In the genomic region with DNA sequence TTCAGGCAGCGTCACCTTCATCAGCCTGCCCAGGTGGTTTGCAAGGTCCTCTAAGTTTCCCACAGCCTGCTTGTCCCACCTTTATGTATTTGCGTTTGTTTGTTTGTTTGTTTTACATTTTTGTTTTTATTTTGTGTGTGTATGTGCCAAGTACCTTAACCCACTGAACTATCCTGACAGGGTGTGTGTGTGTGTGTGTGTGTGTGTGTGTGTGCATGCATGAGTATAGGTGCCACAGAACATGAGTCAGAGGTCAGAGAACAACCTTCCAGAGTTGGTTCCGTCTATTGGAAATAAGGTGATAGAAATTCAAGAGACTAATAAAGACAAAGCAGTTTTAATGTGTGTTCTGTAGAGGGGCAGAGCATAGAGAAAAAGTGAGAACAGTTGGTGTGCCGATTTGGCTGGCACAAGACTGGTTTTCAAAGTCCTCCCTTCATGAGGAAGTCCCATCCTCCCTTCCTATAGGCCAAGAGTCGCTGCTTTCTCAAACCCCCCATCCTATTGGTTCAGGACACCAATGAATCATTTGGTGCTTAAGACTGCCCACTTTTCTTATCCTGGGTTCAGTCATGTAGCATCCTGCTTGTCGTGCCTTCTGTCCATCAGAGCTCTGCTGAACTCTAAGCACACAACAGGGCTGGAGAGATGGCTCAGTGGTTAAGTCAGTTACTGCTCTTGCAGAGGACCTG, we compare ENCODE assay signal across 15 mouse cellular contexts. TPM values are rescaled to one million over a fixed set of nuclear protein-coding genes. Genes with fewer than 3 reads are reported as not detected.
DNase-seq lines count a peak whose midpoint lies in the region; ATAC-seq and TF ChIP-seq lines count a peak whose summit lies in the region.
"Had no signal": no experiment of that assay in that cellular context is flagged by ENCODE, and none has a peak within 500 bp of the region (broad histone marks: within the 10 kb centered on the region; RNA-seq: fewer than 3 reads in every experiment).

No protein-coding gene starts in this region.

- no peak for TF ChIP-seq CTCF in heart, postnatal 0 days (IDR thresholded peaks at IDR 0.05; ENCODE audit: low read depth)

- no peak for DNase-seq in heart, postnatal 0 days (ENCODE audit: low spot score)
- DNase-seq in heart, adult 9 months (ENCODE audit: low spot score in 2 of 2), result no peak
- DNase-seq in 416B (ENCODE audit: low read depth) (peak; percentile 85), R1 (ENCODE audit: low read depth, low spot score) (peak; percentile 79)
- no peak for DNase-seq in cerebellum, postnatal 25 days
- DNase-seq in kidney, adult 11 months, result no peak
- DNase-seq in left cerebral cortex, postnatal 14 days (ENCODE audit: low spot score in 2 of 2), result no peak
- DNase-seq: cerebellum, adult 2 months; thymus, adult 18-20 months had no signal

- H3K27ac ChIP-seq in heart, postnatal 0 days (ENCODE audit: low read depth), result no peak overlapping the region
- H3K27ac ChIP-seq: hindbrain, embryonic 10.5 days; layer of hippocampus, adult 2 months had no signal

- no peak for TF ChIP-seq EP300 in heart, postnatal 0 days (IDR thresholded peaks at IDR 0.05; ENCODE audit: low read depth)

- peak; percentile 30; the same call in 1 of the 2 replicates for ATAC-seq in heart, postnatal 0 days (ENCODE audit: insufficient read depth, low read depth)
- ATAC-seq in megakaryocyte, adult 5-6 weeks (ENCODE audit: poor library complexity, severe bottlenecking), result peak; percentile 80
- ATAC-seq: midbrain, embryonic 16.5 days had no signal

- no peaks in the 10 kb centered on the region for H3K4me1 ChIP-seq in heart, postnatal 0 days (ENCODE audit: control insufficient read depth, insufficient read depth)

- no peak overlapping the region for H3K4me2 ChIP-seq in heart, postnatal 0 days (ENCODE audit: low read depth, low read length)
- H3K4me2 ChIP-seq: lung, embryonic 14.5 days had no signal

- no peak overlapping the region for H3K9ac ChIP-seq in heart, postnatal 0 days (replicated peaks; ENCODE audit: low read depth, low read length)
- H3K9ac ChIP-seq: lung, embryonic 14.5 days had no signal

- no peaks in the 10 kb centered on the region for H3K36me3 ChIP-seq in heart, postnatal 0 days (replicated peaks; ENCODE audit: control insufficient read depth, insufficient read depth, low read length)
- H3K36me3 ChIP-seq: hindbrain, embryonic 10.5 days had no signal

- H3K9me3 ChIP-seq in heart, postnatal 0 days (replicated peaks; ENCODE audit: control insufficient read depth, low read length), result no peaks in the 10 kb centered on the region
- H3K9me3 ChIP-seq: hindbrain, embryonic 10.5 days had no signal

- no peaks in the 10 kb centered on the region for H3K27me3 ChIP-seq in heart, postnatal 0 days (ENCODE audit: control insufficient read depth, insufficient read depth, low read length)

- no peak overlapping the region for H3K4me3 ChIP-seq in heart, postnatal 0 days (ENCODE audit: low read depth, low read length)
- H3K4me3 ChIP-seq: hindbrain, embryonic 10.5 days; layer of hippocampus, adult 2 months had no signal

- intact Hi-C loops in left cerebral cortex, postnatal 14 days (cut with DNase I), result no loop called here

- WGBS in heart, postnatal 0 days, result 54% methylated on average over 6 of the region's 6 CpGs

RNA-seq across cellular contexts. Expression of a gene that starts 23.3 kb away (rescaled TPM):
- total RNA-seq in heart, postnatal 0 days (2014; rRNA removed; ENCODE audit: low replicate concordance), result 145 and 172 TPM in 2 replicates
- polyA plus RNA-seq in heart, postnatal 0 days (2015; fragmentation: Nextera tagmentation; extraction: Ambion mirVana), result 50.6 and 54.2 TPM in 2 replicates
- 74.3 and 82.8 TPM in 2 replicates for total RNA-seq in megakaryocyte, adult 5-6 weeks (2015)
- total RNA-seq in megakaryocyte, adult 5-6 weeks (2017), result 50.0 and 55.3 TPM in 2 replicates
- total RNA-seq in left cerebral cortex, postnatal 14 days (2021), result 100 to 1,000 TPM; 376 to 378 TPM

RNA-seq across cellular contexts. Expression of a gene that starts 32.5 kb away (rescaled TPM):
- 7.7 and 14.3 TPM in 2 replicates for total RNA-seq in heart, postnatal 0 days (2014; rRNA removed; ENCODE audit: low replicate concordance)
- 7.0 TPM in 2 replicates for polyA plus RNA-seq in heart, postnatal 0 days (2015; fragmentation: Nextera tagmentation; extraction: Ambion mirVana)
- 12.7 and 13.5 TPM in 2 replicates for total RNA-seq in megakaryocyte, adult 5-6 weeks (2015)
- 17.3 and 21.2 TPM in 2 replicates for total RNA-seq in megakaryocyte, adult 5-6 weeks (2017)
- total RNA-seq in left cerebral cortex, postnatal 14 days (2021), result 1 to 10 TPM; 4.5 TPM

RNA-seq across cellular contexts. Expression of a gene that starts 58.5 kb away (rescaled TPM):
- total RNA-seq in heart, postnatal 0 days (2014; rRNA removed; ENCODE audit: low replicate concordance), result 8.4 TPM in 1 of 2 replicates, not detected in the other
- 0.89 and 1.2 TPM in 2 replicates for polyA plus RNA-seq in heart, postnatal 0 days (2015; fragmentation: Nextera tagmentation; extraction: Ambion mirVana)
- 1,595 and 1,972 TPM in 2 replicates for total RNA-seq in megakaryocyte, adult 5-6 weeks (2015)
- total RNA-seq in megakaryocyte, adult 5-6 weeks (2017), result 1,104 and 1,348 TPM in 2 replicates
- not detected for total RNA-seq in left cerebral cortex, postnatal 14 days (2021)
- total RNA-seq: layer of hippocampus, adult 2 months; left cerebral cortex, postnatal 25 days had no signal
- polyA plus RNA-seq: hindbrain, embryonic 10.5 days; lung, embryonic 14.5 days had no signal

Comparison
In these comparisons a context has a peak if more than half of its experiments do, and no peak if none do; other contexts are left out.
1. DNase-seq: peak in 416B (single experiment) and R1 (single experiment); none in heart, postnatal 0 days (single experiment), heart, adult 9 months (0 of 2), cerebellum, postnatal 25 days (0 of 2), kidney, adult 11 months (single experiment) and left cerebral cortex, postnatal 14 days (0 of 2).
2. RNA of a gene that starts 58.5 kb away (total RNA-seq): 1,104 to 1,972 TPM in megakaryocyte, adult 5-6 weeks; 8.4 TPM in heart, postnatal 0 days and not detected in left cerebral cortex, postnatal 14 days; every median in the first group is over 100 times any median in the second.